Mouse (Mus musculus): ENCODE measurements around the gene Trip10.
A peak's percentile ranks its signal among the peaks of the same experiment; 100 is the strongest.

DNA sequence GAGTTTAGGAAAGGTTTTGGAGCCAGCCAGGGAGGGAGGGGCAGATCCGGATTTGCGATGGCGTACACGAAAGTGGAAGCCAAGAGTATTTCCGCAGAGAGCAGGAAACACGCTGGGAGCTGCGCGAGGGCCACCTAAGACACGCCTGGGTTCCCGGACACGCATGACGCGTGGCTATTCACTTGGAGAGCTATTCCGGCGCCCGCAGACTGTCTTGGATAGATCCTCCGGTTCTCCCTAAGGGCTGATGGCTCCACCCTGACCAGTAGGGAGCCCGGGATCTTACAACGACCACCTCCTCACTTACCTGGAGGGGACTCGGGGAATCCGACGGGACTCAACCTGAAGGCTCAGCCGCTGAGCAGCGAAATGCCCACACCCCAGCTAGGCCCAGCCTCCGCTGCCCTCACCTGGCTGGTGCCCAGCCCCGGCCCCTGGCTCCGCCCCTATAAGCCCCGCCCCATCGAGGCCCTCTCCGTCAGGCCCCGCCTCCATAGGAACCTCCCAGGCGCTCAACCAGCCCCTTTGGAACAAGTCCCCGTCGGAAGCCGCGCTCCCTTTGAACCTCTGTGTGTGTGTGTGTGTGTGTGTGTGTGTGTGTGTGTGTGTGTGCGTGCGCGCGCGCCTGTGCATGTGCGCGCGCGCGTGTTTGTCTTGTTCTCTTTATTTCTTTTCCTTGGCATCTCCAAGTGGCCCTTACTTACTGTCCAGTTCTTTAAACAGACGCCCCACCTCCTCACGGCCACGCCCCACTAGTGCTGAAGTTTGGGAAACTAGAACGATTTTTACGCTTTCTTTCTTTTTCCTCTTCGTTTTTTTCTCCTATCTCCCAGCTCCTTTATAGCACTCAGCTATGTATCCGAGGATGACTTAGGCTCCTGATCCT, 26.1 kb downstream of the Trip10 start:
- TF ChIP-seq CTCF (IDR thresholded peaks at IDR 0.05; ENCODE audit: extremely low read depth, insufficient read length, insufficient replicate concordance, low read depth, low read length) (no peak), POLR2A (IDR thresholded peaks at IDR 0.05; ENCODE audit: low read depth, low read length) (peak; percentile 64; the same call in 1 of the 2 replicates)

Measured in small intestine, adult 2 months (tissue).